Mouse (Mus musculus) lung, postnatal 10 days (tissue): ENCODE measurements at regions not wholly inside any gene's neighbourhood (a gene's known extent, or its start where the extent isn't known, plus 50 kb on each side); places are given as distances from the start of the nearest gene placed in this dataset.

ENCODE experiments used
- DNase-seq: peaks from one replicate; pipeline ENCODE4 v3.0.0; 2021

- DNase-seq, result no peak
Measured at GRCm38 (mm10) chr15:88379951-88380623, 220.0 kb upstream of the Zdhhc25 start.

- DNase-seq, result no peak
Measured at GRCm38 (mm10) chr15:88381419-88381818, 218.7 kb upstream of the Zdhhc25 start.

- no peak for DNase-seq
Measured at GRCm38 (mm10) chr15:88385943-88386342, 214.2 kb upstream of the Zdhhc25 start.

DNA sequence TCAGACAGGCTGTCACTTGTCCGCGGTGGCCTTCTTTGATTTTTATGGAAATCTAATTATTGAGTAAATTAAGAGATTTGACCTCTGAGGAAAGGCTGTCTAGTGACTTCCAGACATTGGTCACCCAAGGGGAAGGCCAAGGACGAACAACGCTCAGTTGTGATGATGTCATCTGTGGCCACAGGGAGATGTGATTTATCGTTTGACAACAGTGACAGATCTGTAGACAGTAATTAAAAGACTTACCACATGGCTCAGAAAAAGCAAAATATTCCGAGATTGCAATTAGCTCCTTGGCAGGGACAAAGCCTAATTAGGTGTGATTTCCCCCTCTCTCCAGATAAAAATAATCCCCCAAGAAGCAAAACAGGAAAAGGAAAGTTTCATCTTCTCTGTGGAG is 213.4 kb upstream of the Zdhhc25 start:
- DNase-seq, result no peak

DNA sequence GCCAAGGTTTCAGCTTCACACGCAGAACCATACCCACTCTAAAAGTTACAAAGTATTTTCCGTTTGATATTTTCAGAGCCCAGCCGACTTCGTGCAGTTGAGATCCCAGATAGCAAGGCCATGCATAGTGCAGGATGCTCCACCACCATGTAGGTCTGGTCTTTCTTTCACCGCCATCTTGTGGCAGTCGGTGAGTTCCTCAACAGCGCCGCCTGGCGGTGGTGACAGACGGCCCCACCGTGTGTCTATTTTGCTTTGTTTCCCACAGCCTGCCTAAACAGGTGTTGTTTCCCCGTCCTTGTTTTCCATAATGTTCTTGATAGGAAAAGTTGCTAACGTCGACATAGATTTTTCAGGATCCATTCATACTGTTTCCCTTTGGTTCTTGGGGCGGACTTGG is 208.3 kb upstream of the Zdhhc25 start:
- no peak for DNase-seq

DNA sequence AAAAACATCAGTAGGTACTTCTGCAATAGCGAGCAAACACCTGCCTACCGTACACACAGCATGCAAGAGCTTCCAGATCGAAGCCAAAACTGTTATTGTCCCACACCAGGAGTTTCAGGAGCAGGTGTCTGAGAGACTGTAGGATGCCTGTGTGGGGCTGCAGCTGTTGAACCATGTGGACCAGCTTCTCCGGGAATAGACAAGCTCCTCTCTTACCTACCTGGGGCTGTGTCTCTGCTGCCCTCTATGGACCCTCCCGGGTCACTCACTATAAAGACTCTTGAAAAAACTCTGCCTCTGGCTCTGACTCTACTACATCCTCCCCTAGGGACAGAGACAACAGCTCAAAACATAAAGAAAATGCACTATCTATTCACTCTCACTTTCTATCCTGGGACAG is 201.0 kb upstream of the Zdhhc25 start:
- no peak for DNase-seq

- DNase-seq, result no peak
Measured at GRCm38 (mm10) chr15:88399989-88400388, 200.1 kb upstream of the Zdhhc25 start.

DNA sequence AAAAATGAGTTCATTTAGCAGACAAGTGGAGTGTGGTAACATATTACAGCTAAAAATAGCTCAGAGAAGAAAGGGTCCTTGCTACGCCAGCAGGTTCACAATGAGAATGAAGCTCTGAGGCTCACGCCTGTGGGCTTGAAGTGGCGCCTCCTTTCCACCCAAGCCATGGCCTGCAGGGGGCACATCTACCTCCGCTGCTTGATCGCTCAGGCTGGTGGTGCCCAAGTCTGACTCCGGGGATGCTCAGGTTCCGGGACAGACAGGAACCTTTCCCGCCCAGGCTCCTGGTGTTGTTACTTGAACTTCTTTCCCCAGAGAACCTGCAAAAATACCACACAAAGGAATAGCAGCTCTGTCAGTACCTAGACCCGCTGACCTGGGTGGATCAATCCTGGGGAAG is 199.3 kb upstream of the Zdhhc25 start:
- no peak for DNase-seq

DNA sequence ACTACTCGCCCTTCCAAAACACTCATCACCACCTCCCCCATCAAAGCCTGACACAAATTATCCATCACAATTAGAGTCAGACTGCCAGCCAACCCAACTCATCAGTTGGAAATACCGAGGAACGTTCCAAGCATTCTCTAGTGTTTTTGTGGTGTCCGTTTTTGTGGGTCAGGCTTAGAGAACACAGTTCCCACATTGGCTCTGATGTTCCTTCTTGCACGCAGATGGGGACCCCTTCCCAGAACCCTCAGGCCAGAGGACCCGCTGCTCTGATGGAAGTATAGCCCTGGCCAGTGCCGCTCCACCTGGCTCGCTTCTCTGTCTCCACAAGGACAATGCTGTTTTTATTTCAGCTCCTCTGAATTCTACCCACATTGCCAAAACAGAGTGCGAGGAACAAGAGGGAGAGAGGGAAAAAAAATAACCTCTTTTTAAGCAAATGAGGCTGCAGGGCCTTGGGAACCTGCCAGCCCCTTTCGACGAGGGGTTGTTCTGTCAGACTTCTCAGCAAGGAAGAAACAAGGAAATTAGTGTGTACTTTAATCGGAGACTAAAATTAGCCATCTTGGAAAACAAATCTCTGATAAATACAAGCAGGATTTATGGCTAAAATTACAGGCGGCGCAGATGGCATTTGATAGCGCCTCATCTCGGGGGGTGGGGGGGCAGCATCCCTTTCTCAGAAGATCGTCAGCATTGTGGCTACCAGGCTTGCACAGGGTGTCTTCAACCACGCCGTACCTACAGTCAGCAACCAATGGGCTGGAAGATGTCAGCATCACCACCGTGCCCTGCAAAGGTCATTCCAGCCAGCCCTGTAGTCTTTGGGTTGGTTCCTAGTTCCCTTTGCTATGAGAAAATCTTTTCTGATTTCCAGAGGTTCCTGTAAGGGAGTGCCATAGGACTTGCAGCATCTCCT is 191.4 kb upstream of the Zdhhc25 start:
- DNase-seq, result no peak

- DNase-seq, result no peak
Measured at GRCm38 (mm10) chr15:88414206-88414605, 185.9 kb upstream of the Zdhhc25 start.

DNA sequence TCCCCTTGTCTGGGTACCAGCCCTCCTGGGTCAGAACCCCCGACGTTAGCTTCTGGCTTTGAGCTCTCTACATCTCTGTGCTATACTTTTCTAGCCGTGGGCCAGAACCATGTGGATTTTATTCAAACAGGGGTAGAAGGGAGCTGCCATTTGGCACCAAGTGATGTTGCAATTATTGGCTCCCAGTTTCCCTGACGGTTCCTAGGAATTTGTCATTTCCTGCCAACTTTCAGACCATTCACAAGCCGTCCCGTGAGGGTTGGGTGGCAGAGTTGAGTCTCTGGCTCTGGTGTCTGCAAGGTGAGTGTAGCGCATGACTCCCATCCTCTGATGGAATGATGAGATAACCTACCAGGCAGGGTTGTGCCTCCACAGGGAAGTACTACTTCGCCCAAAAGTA is 181.2 kb upstream of the Zdhhc25 start:
- DNase-seq, result no peak

DNA sequence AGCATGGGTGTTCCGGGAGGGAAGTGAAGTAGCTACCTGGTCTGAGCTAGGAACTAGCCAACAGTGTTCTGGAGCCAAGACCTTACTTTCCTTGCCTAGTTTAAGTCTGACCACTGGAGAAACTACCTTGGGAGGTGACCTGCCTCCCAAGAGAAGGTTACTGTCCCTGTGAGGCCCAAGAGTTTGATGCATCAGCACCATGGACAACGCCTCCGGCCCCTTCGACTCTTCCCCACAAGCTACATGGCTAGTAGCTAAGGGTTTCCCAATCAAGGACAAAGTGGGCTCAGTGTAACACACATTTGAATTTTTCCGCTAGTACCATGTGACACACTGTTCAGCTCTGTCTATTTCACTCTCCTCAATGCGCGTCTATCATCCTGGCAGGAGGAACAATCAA is 171.7 kb upstream of the Zdhhc25 start:
- DNase-seq, result no peak

- no peak for DNase-seq
Measured at GRCm38 (mm10) chr15:88430941-88431340, 169.2 kb upstream of the Zdhhc25 start.

GRCm38 (mm10) chr15:88448272-88448671 is 151.8 kb upstream of the Zdhhc25 start:
- no peak for DNase-seq

DNA sequence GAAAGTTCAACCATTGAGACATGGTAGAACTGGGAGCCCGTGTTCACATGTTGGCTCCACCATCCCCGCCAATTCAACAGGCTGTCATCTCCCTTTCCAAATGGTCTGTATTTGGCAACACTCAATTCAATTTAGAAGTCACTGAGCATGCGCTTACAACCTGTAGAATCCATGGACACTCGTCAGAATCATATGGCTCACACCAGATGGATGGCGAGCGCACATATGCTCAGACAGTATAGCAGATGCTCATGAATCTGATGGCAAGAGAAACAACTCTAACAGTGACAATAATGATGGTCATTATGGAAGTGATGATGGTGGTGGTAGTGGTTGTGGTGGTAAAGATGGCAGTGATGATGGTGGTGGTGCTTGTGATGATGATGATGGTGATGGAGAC is 148.9 kb upstream of the Zdhhc25 start:
- DNase-seq, result no peak

DNA sequence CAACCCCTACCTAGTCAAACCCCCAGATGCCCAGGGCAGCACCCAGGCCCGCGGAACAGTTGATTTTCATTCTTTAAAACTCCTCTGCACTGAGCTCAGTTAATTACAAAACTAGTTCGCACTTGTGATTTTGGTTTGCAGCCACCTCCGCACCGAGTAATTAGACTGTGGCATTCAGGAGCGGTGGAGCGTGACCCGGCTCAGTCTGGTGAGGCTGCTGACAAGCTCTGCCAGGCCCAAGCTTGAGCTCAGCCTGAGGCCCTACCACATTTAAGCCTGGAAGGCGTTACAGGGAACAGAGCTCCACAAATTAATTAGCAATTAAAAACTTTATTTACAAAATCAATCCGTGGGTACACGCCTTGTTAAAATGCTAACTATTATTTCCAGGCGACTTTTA is 132.0 kb upstream of the Zdhhc25 start:
- no peak for DNase-seq

DNA sequence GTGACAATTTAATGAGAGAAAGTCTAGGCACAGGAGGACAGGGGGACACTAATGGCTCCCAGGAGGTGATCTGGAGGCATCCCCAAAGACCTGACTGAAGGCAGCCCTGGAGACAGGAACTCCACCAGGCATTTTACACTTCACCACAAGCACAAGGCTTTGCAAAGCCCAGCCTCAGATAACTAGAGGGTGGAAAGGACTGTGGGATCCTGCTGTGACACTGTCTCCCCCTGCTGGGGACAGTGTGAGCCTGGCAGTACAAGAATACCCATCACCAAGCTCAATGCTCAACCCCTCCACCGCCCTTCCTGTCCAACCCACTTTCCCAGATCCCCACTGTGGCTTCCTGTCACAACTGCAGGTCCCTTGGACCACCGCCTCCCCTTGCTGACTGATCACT is 131.3 kb upstream of the Zdhhc25 start:
- peak; percentile 34 for DNase-seq

GRCm38 (mm10) chr15:88469508-88470455 is 130.3 kb upstream of the Zdhhc25 start:
- no peak for DNase-seq

DNA sequence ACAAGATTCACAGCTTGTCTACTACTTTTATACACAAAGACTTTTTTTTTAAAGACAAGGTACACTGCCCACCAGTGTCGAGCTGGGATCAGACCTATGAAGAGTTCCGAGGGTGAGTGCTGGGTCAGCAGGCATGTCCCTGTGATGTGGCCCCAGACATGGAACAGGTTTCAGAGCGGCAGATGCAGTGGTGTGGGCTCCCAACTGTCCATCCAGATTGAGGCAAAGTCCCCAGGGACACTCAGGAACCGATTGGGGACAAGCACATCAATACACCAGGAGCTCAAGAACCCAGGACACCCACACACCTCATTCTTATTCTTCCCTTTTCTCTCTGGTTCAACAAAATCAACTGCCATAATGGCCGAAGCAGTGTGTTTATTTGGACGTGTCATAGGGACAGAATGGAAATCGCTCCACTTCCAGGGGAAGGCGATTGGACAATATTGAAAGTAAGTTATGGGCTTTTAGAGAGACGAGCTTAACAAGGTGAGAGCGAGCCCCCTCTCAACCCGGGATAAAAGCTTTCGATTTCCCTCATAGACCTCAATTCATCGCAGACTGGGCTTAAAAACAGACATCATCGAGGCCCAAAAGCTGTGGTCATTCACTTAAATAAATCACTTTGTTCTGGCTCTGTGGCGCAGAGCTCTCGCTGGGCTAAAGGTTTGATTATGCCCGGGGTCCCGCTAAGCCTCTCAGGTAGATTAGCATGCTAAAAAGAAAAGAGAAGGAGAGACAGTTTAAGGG is 127.6 kb upstream of the Zdhhc25 start:
- DNase-seq, result no peak

GRCm38 (mm10) chr15:88473221-88473620 is 126.9 kb upstream of the Zdhhc25 start:
- DNase-seq, result no peak

DNA sequence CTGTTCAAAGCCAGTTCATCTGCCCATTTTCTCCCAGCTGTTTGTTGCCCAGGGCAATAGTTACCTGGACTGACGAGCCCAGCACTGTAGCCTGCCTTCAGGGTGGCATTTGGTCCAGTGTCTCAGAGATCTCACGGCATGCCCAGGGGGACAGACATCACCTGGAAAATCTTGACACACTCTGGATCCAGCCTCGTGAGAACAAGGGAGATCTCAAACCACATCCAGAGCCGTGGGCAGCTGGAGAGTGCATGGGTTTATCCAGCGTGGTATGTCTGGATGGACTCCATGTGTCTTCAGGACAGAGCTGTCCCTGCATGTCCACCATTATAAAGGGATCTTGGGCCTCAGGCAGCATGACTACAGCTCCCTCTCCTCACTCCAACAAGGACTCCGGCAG is 116.6 kb upstream of the Zdhhc25 start:
- DNase-seq, result no peak

GRCm38 (mm10) chr15:88489715-88490114 is 110.4 kb upstream of the Zdhhc25 start:
- no peak for DNase-seq
